Mouse (Mus musculus): ENCODE results near the gene Olfr372.
"Not testable (repeated sequence)": the region's sequence is repeated elsewhere in the genome, so short reads cannot be mapped to it uniquely, and the experiment has no call there.

Gene Olfr372

GRCm38 (mm10) chr8:72040918-72041317 lies at the start of gene Olfr372:
TSS of gene Olfr372 (plus strand) at chr8:72041218.
- DNase-seq (ENCODE audit: low spot score): not testable (repeated sequence)

DNA sequence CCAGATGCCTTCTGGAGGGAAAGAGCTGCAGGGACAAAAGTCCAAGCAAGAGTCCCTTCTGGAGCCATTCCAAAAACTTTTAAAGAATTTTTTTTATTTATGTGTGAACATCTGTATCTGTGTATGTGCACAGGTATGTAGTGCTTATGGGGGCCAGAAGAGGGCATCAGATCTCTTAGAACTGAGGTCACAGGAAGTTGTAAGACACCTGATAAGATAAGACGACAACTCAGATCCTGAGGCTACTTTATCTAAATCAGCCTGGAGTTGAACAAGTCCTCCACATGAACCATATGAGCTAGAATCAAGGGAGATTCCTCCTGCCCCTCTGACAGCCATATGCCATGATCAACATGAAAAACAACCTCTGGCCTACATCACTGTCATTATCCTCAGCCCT lies 41.6 kb upstream of the Olfr372 start:
- no peak for DNase-seq (ENCODE audit: low spot score)

DNA sequence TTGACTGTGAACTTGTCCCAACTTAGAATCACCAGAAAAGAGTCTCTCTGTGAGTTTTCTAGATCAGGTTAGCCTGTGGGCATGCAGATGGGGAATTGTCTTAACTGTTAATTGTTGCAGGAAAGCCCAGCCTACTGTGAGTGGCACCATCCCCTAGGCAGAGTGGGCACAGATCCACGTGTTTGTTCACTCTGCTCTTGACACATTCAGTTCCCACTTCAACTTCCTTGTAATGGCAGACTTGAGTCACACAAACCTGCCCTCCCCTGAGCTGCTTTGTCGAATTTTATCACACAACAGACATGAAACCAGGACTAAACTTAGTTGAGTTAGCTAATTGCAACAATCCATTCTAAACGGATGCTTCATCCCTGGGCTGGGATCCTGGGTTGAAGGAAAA lies 40.8 kb upstream of the Olfr372 start:
- no peak for DNase-seq (ENCODE audit: low spot score)

DNA sequence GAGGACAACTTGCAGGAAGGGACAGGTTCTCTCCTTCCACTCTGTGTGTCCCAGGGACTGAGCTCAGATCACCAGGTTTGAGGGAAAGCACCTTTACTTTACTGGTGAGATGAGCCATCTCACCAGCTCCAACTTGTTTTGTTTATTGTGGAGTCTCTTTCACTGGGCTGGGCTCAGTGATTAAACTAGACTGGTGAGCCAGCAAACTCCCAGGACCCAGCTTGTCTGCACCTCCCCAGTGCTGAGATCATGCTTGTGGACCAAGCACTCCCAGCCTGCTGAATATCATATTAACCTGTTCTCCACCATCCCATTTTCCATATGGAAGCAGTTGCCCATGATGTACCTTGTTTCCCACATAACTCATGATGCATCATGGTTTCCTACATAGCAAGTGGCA lies 38.1 kb upstream of the Olfr372 start:
- no peak for DNase-seq (ENCODE audit: low spot score)

DNA sequence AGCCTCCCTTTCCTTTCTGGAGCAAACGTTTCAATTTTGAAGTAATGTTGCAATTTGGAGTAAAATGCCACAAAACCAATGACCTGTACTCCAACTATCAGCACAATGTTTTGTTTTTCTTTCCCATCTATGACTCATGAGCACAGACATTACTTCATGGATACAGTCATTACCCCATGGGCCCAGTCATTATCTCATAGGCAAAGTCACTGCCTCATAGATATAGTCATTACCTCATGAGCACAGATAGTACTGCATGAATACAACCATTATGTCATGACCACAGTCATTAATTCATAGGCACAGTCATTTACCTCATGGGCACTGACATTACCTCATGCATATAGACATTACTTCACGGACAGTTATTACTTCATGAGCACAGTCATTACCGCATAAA lies 35.1 kb upstream of the Olfr372 start:
- peak; percentile 75 for DNase-seq (ENCODE audit: low spot score)

DNA sequence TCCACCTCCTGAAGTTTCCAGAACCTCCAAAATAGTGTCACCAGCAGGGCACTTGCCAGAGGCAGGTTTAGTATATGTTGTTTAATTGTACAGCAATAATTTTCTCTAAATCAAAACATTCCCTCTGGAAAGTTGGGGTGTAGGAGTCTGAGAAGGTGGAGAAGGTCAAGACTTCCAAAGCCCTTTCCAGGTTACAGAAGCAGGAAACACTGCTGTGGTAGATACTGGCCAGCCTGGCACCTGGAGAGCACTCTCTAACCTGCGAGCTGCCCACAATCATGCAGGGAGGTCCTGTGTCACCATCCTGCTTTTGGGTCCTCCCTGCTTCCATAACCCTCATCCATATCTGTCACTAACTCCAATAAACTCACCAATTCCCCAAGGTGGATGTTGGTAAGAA lies 34.3 kb upstream of the Olfr372 start:
- DNase-seq (ENCODE audit: low spot score): no peak

GRCm38 (mm10) chr8:72008134-72008641 lies 32.8 kb upstream of the Olfr372 start:
- peak; percentile 60 for DNase-seq (ENCODE audit: low spot score)

DNA sequence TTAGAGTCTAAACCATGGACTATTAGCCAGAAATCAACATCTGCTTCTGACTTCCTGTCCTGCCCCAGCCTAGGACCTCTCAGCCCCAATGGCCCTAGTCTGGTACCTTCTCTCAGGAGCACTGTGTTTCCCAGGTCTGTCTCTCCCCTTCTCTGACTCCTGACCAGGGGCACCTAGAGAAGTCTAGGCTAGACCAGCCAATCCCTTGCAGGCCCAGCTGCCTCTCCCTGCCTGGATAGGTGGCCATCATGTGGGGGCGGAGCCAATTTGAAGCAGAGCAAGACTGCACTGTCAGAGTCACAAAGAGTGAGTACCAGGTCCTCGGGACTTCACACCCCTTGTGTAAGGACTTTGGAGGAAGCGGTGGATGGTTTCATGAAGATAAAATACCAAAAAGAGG lies 31.5 kb upstream of the Olfr372 start, which contains the start of gene Cyp4f18:
TSS of gene Cyp4f18 (minus strand) at position 154 of the 400 bp plus-strand sequence.
- no peak for DNase-seq (ENCODE audit: low spot score)

GRCm38 (mm10) chr8:72013506-72014228 lies 27.4 kb upstream of the Olfr372 start:
- not testable (repeated sequence) for DNase-seq (ENCODE audit: low spot score)

DNA sequence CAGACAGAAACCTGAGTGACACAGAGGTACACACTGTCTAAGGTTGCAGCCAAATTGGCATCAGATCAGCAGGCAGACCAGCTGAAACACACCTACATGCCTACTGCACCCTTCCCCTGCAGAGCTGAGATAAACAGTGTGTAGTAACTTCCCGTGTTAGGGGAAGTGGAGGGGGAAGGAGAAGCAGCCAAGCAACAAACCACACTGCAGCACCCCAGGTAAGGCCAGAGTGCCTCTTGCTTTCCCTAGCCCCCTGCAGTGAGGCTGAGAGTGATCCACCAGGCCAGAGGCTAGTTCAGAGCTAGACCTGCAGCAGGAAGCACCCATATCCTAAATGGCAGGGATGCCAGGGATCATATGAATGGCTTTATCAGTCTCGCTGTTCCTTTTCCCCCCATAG lies 23.7 kb upstream of the Olfr372 start:
- DNase-seq (ENCODE audit: low spot score): not testable (repeated sequence)

DNA sequence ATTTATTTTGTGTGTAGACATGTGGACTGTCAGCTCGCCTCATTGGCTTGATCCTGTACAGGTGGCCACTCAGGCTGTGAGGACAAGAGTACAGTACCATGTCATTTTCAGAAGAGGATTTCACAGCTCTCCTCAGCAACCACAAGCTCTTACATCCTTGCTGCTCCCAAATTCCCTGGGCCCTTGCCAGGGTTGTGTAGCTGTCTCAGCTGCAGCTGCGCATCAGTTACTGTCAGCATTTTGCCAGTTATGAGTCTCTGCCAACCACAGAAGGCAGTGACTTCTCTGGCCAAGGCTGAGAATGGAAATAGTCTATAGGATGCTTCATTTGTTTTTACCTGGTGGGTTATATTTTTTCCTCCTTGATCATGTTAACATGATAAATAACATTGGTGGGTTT lies 22.9 kb upstream of the Olfr372 start:
- peak; percentile 28 for DNase-seq (ENCODE audit: low spot score)

- not testable (repeated sequence) for DNase-seq (ENCODE audit: low spot score)
Measured at GRCm38 (mm10) chr8:72019022-72019421, 22.0 kb upstream of the Olfr372 start.

- no peak for DNase-seq (ENCODE audit: low spot score)
Measured at GRCm38 (mm10) chr8:72019816-72020215, 21.2 kb upstream of the Olfr372 start.

DNA sequence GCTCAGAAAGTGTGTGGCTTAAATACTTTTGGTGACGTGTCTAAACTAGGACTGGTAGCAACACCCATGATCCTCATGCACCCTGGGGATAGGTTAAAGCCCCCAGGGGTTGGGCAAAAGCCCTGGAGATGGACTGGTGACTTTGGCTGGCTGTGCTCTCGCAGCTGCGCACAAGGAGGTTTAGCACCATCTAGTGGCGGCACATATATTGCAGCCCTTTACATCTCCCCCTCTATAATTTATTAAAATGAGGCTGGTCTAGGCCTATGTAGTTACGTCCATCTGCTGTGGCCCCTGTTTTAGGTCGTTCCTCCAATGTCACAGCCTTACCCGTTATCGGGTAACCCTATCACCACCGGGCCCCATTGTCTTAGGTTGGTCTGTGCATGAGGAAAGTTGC lies 16.1 kb upstream of the Olfr372 start:
- not testable (repeated sequence) for DNase-seq (ENCODE audit: low spot score)

- DNase-seq (ENCODE audit: low spot score): peak; percentile 24
Measured at GRCm38 (mm10) chr8:72032926-72033325, 8.1 kb upstream of the Olfr372 start.

GRCm38 (mm10) chr8:72042493-72042892 lies 1.5 kb downstream of the Olfr372 start:
- DNase-seq (ENCODE audit: low spot score): no peak

GRCm38 (mm10) chr8:72054633-72055032 lies 13.6 kb downstream of the Olfr372 start:
- DNase-seq (ENCODE audit: low spot score): not testable (repeated sequence)

GRCm38 (mm10) chr8:72057643-72058042 lies 16.6 kb downstream of the Olfr372 start:
- not testable (repeated sequence) for DNase-seq (ENCODE audit: low spot score)

DNA sequence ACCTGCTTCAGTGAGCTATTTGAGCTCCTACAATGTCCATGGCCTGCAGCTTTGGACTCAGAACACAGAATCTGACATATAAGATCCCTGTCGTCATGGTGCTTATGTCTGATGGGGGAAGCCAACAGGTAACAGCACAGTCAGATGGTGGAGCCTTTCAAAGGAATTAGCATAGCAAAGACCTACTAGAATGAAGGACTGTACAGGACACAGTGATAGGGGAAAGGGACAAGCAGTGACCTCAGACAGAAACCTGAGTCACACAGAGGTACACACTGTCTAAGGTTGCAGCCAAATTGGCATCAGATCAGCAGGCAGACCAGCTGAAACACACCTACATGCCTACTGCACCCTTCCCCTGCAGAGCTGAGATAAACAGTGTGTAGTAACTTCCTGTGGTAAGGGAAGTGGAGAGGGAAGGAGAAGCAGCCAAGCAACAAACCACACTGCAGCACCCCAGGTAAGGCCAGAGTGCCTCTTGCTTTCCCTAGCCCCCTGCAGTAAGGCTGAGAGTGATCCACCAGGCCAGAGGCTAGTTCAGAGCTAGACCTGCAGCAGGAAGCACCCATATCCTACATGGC lies 25.9 kb downstream of the Olfr372 start:
- DNase-seq (ENCODE audit: low spot score): not testable (repeated sequence)

GRCm38 (mm10) chr8:72082877-72083276 lies 41.9 kb downstream of the Olfr372 start, which contains the start of gene Olfr373:
TSS of gene Olfr373 (plus strand) at chr8:72083177.
- not testable (repeated sequence) for DNase-seq (ENCODE audit: low spot score)

DNA sequence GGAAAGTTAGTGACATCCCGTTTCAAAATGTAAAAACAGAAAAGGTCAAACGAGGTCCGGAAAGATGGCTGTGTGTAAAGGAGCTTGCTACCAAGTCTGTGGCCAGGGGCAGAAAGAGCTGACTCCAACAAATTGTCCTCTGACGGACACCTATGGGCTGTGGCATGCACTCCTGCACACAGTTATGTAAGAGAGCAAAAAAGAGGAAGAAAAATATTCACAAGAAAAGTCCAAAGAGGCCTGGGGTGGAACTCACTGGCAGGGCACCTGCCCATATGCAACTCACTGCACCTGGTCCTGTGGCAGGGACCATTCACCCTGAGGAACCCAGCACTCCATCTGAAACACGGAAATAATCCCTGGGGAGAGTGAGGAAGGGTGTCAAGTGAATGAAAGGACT lies 43.7 kb downstream of the Olfr372 start:
- DNase-seq (ENCODE audit: low spot score): no peak

GRCm38 (mm10) chr8:72087611-72088010 lies 46.6 kb downstream of the Olfr372 start:
- not testable (repeated sequence) for DNase-seq (ENCODE audit: low spot score)

DNA sequence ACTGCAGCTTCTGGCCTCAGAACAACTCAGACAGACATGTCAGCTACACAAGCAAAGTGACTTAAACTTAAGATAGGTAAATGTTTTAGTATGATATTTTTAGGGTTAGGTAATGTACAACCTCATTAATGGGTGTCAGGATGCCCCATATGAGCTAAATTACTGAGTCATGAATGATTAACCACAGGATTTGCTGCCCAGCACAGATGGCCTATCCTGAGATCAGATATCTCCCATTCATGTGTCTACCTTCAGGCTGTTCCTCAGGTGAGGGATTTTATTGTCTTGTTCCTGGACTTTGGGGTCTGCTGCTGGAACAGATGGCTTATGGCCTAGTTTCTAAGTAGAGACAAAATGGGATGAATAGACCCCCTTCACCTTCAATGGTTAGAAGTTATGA lies 55.7 kb downstream of the Olfr372 start:
- DNase-seq (ENCODE audit: low spot score): not testable (repeated sequence)
